ENCODE assay signal across 20 mouse cellular contexts in the genomic region with DNA sequence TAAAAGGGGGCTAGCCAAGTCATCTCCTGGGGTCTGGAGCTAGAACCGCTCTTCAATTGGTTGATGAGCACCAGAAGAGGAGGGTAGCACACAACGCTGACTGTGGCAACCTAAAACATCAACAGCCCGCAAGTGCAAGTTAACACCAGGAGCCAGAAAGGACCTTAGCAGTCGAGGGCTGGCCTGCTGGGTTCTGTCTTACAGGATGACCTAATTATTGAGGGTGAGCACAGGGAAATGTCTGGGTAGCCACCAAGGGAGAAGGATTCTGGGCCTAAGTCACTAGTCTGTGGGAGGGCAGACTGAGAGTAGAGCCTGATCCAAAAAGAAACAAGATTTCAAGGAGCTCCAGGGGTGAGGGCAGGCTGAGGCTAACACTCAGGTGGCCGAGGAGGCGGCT. TPM values are rescaled to one million over a fixed set of nuclear protein-coding genes. Genes with fewer than 3 reads are reported as not detected.
DNase-seq lines count a peak whose midpoint lies in the region; ATAC-seq lines count a peak whose summit lies in the region.
"Had no signal": no experiment of that assay in that cellular context is flagged by ENCODE, and none has a peak within 500 bp of the region (broad histone marks: within the 10 kb centered on the region; RNA-seq: fewer than 3 reads in every experiment).

No protein-coding gene starts in this region.

- WGBS in kidney, embryonic 15.5 days: 60% methylated on average over 6 of the region's 6 CpGs

- intact Hi-C loops in gastrocnemius, postnatal 14 days (cut with DNase I; ENCODE audit: low total_unique reads): no loop called here

- no peaks in the 10 kb centered on the region for H3K36me3 ChIP-seq in kidney, embryonic 15.5 days
- H3K36me3 ChIP-seq: embryonic facial prominence, embryonic 15.5 days; hindbrain, embryonic 12.5 days had no signal

- peak; percentile 45 for DNase-seq in gastrocnemius, adult 18-20 months (ENCODE audit: low spot score)
- no peak for DNase-seq in gastrocnemius, postnatal 14 days
- no peak for DNase-seq in kidney, adult 9 months
- DNase-seq in MN1 (ENCODE audit: low spot score): peak; percentile 42
- peak; percentile 55 for DNase-seq in brain, adult 2 months (ENCODE audit: low read depth, low spot score)
- DNase-seq in ovary, adult 18-20 months (ENCODE audit: low spot score): no peak
- DNase-seq: adrenal gland, adult 8-10 months; adrenal gland, postnatal 36 days; cerebellum, adult 11-12 months; embryo, embryonic 11 days; heart, postnatal 4 days had no signal

- no peaks in the 10 kb centered on the region for H3K27me3 ChIP-seq in kidney, embryonic 15.5 days
- H3K27me3 ChIP-seq: embryonic facial prominence, embryonic 15.5 days; heart, embryonic 13.5 days; hindbrain, embryonic 12.5 days had no signal

- H3K9ac ChIP-seq in kidney, embryonic 15.5 days: no peak overlapping the region
- H3K9ac ChIP-seq: embryonic facial prominence, embryonic 15.5 days; heart, embryonic 13.5 days; hindbrain, embryonic 12.5 days had no signal

- peak overlapping the region; percentile 50; the same call in 1 of the 2 replicates for H3K27ac ChIP-seq in kidney, embryonic 15.5 days
- H3K27ac ChIP-seq: heart, embryonic 13.5 days; hindbrain, embryonic 12.5 days had no signal

- H3K4me3 ChIP-seq in kidney, embryonic 15.5 days (replicated peaks): no peak overlapping the region
- H3K4me3 ChIP-seq: embryonic facial prominence, embryonic 15.5 days; erythroblast, embryonic 14.5 days; heart, embryonic 13.5 days; hindbrain, embryonic 12.5 days had no signal

- H3K4me2 ChIP-seq in kidney, embryonic 15.5 days: no peak overlapping the region
- H3K4me2 ChIP-seq: embryonic facial prominence, embryonic 15.5 days; heart, embryonic 13.5 days; hindbrain, embryonic 12.5 days had no signal

- H3K9me3 ChIP-seq in kidney, embryonic 15.5 days (replicated peaks): no peaks in the 10 kb centered on the region
- H3K9me3 ChIP-seq: embryonic facial prominence, embryonic 15.5 days; heart, embryonic 13.5 days; hindbrain, embryonic 12.5 days had no signal

- ATAC-seq in kidney, embryonic 15.5 days (replicated peaks; ENCODE audit: low FRiP score): no peak
- ATAC-seq: forebrain, embryonic 16.5 days; hindbrain, embryonic 16.5 days; inflammation-experienced regulatory T-cells, adult 6 months; intestine, postnatal 0 days had no signal

- H3K4me1 ChIP-seq in kidney, embryonic 15.5 days: peaks cover 61% of the 10 kb centered on the region

RNA-seq across cellular contexts. Expression of a gene that starts 56.7 kb away (rescaled TPM):
- total RNA-seq in gastrocnemius, adult 18-20 months (2021): 10 to 100 TPM; 12.5 to 13.1 TPM
- 10 to 100 TPM; 14.7 to 15.3 TPM for total RNA-seq in gastrocnemius, postnatal 14 days (2021)
- 20.6 and 21.9 TPM in 2 replicates for polyA plus RNA-seq in kidney, embryonic 15.5 days (2015; fragmentation: Nextera tagmentation; extraction: Ambion mirVana)

Comparison
In these comparisons a context has a peak if more than half of its experiments do, and no peak if none do; other contexts are left out.
1. DNase-seq: peak in gastrocnemius, adult 18-20 months (single experiment), MN1 (single experiment) and brain, adult 2 months (single experiment); none in gastrocnemius, postnatal 14 days (single experiment), kidney, adult 9 months (single experiment) and ovary, adult 18-20 months (single experiment).